Mouse (Mus musculus) 416B (cell line): ENCODE data around the gene Pdik1l.

Experiments used
- DNase-seq: peaks from one replicate; pipeline ENCODE4 v3.0.0; 2011; ENCODE audit warnings: low read depth

Gene Pdik1l

GRCm38 (mm10) chr4:134258354-134258753 is 29.3 kb downstream of the Pdik1l start:
- peak; percentile 49 for DNase-seq

GRCm38 (mm10) chr4:134257198-134258009 is 30.3 kb downstream of the Pdik1l start:
- DNase-seq, result no peak

GRCm38 (mm10) chr4:134256407-134257197 is 31.1 kb downstream of the Pdik1l start:
- DNase-seq, result no peak

GRCm38 (mm10) chr4:134255854-134256253 is 31.8 kb downstream of the Pdik1l start:
- no peak for DNase-seq

- no peak for DNase-seq
Observed at GRCm38 (mm10) chr4:134254835-134255234, 32.9 kb downstream of the Pdik1l start.

- no peak for DNase-seq
Observed at GRCm38 (mm10) chr4:134253722-134254324, 33.9 kb downstream of the Pdik1l start, which contains the start of gene Grrp1. Gene Grrp1 (minus strand): TSS chr4:134254106.

GRCm38 (mm10) chr4:134252911-134253721 is 34.6 kb downstream of the Pdik1l start:
- DNase-seq, result no peak

- no peak for DNase-seq
Observed at GRCm38 (mm10) chr4:134252131-134252910, 35.4 kb downstream of the Pdik1l start.

GRCm38 (mm10) chr4:134251241-134252130 is 36.2 kb downstream of the Pdik1l start:
- no peak for DNase-seq

- no peak for DNase-seq
Observed at GRCm38 (mm10) chr4:134250930-134251240, 36.8 kb downstream of the Pdik1l start.

- no peak for DNase-seq
Observed at GRCm38 (mm10) chr4:134250116-134250929, 37.4 kb downstream of the Pdik1l start.

GRCm38 (mm10) chr4:134249651-134250050 is 38.0 kb downstream of the Pdik1l start:
- peak; percentile 40 for DNase-seq

- no peak for DNase-seq
Observed at GRCm38 (mm10) chr4:134246719-134247258, 40.9 kb downstream of the Pdik1l start, which contains the start of gene Gm30191. Gene Gm30191 (plus strand): TSS chr4:134246935.

- DNase-seq, result no peak
Observed at GRCm38 (mm10) chr4:134246256-134246655, 41.4 kb downstream of the Pdik1l start.

- DNase-seq, result peak; percentile 92
Observed at GRCm38 (mm10) chr4:134245148-134245843, 42.4 kb downstream of the Pdik1l start, which contains the start of gene Zfp593. Gene Zfp593 (minus strand): TSS chr4:134245592.

- no peak for DNase-seq
Observed at GRCm38 (mm10) chr4:134243516-134244250, 44.0 kb downstream of the Pdik1l start, which contains the start of gene E130218I03Rik. Gene E130218I03Rik (plus strand): TSS chr4:134243662.

GRCm38 (mm10) chr4:134238686-134239085 is 49.0 kb downstream of the Pdik1l start:
- DNase-seq, result no peak
